Mouse (Mus musculus): ENCODE results near the gene Gm21836.
"Not testable (repeated sequence)": the region's sequence is repeated elsewhere in the genome, so short reads cannot be mapped to it uniquely, and the experiment has no call there.

Gm21836 gene

DNA sequence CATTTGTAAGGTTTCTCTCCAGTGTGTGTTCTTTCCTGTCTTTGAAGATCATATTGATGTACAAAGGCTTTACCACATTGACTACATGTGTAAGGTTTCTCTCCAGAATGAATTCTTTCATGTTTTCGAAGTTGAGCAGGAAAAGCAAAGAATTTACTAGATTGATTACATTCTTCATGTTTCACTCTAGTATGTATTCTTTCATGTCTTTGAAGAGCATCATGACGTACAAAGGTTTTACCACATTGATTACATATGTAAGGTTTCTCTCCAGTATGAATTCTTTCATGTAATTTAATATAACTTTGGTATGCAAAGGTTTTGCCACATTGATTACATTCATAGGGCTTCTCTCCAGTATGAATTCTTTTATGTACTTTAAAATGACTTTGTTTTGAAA lies at the start of gene Gm21836:
TSS of gene Gm21836 (minus strand) at position 101 of the 400 bp plus-strand sequence.
- not testable (repeated sequence) for DNase-seq (ENCODE audit: low read depth, low spot score)

DNA sequence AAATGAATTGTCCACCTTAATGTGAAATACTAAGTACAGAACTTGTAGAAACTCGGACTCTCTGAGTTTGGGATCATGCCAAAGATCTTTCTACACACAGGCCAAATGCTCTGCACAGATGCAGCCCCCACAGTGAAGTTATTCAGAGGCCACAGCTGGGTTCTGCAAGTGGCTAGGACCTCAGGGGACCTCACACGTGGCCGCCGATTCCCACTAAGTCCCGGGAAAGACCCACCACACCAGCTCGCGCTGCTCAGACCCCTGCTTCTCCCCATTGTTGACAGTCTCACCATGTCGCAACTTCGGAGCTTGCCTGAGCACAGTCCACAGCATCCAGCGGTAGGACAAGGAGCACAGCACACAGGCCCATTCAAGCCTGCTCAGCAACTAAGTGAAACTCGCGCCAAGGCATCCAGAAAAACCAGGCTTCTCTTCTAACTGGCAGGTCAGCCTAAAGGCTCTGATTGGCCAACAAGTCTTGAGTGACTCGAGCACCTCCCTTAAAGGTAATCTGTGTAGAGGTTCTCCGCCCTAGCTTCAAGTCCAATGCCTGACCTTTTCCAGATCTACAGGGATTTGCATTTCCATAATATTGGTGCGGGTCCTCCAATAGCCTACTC lies 13.1 kb downstream of the Gm21836 start:
- DNase-seq (ENCODE audit: low read depth, low spot score) = not testable (repeated sequence)

DNA sequence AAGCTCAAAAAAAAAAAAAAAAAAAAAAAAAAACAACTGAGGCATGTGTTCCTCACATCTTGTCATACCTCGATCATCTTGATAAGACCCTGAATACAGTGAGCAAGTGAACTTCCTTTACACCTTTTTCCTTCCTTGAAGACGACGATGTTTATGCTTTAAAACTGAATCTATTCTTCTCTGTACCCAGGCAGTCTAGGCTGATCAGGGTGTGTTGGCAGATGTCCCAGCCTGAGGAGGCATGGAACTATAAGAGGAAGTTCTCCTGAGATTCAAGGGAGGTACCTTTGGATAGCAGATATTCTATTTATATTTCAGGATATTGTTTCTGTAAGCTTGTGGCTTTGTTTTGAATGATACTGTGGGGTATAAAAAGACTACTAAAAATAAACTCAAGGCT lies 15.5 kb downstream of the Gm21836 start:
- DNase-seq (ENCODE audit: low read depth, low spot score) = no peak

DNA sequence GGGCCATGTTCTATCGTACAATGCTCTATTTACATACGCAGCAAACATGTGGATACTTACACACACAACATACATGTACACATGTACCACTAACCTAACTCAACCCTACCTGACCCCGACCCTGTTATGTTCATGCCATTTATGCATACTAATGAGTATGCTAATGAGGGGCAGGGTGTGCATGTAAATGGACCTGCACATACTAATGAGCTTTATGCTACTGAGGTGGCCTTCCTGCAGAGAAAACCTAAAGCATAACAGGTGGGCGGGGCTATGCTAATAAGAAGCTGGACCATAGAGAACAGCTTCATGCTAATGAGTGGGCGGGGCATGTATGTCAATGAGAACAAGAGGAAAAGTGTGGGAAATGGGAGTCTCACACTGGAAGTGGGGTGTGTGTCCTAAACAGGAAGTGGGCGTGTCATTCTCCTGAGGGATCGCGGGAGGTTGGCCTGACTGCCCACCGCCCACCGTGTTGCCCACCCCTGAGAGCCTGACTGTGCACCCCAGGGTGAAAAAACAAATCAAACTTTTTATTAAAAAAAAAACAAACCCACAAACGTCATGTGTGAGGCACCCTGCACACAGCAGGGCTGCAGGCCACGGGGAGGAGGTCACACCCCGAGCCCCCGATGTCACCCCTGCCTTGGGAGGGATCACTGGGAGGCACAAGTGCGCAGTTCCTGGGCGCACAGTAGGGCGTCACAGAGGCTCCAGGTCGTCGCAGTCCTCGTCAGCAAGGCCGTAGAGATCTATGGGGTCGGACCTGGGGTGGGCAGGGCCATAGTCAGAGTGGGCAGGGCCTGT lies 17.3 kb downstream of the Gm21836 start, which contains the start of gene Ppp2r3d:
TSS of gene Ppp2r3d (minus strand) at position 803 of the 807 bp plus-strand sequence.
- peak; percentile 51 for DNase-seq (ENCODE audit: low read depth, low spot score)

DNA sequence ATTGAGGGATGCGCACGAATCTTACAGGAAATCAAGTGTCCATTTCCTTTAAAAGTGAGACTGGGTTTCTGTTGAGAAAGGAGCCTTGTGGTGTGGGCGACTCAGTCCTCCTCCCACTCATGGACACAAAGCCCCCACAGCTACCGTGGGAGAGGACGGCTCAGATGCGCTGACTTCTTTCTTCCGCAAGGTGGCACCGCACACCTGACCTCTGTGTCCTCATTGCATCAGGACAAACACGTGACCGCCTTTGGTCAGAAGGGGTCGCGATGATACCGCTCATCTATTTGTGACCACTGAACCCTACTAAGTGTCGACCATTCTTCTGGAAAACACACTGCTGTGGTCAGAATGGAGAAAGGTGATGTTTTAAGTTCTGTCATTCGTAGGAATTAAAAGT lies 17.9 kb downstream of the Gm21836 start:
- DNase-seq (ENCODE audit: low read depth, low spot score) = peak; percentile 31

DNA sequence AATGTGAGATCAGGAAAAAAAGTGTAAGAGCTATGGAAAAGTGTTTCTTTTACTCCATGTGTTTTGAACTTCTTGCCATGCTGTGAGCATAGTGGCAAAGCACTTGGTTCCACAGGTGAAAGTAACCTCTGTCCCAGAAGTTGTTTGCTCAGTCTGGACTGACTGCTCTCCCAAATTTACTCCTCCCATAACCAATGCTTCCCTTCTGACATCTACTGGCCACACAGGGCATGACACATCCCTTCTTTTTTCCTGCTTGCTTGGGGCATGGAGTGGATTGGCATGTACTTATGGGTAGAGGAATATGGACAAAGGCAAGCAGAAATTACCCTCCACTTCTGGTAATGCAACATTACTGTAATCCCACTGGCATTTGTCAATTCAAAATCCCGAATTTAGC lies 37.0 kb downstream of the Gm21836 start:
- DNase-seq (ENCODE audit: low read depth, low spot score) = peak; percentile 52

All from ES-CJ7 (cell line).